Mouse (Mus musculus): Measurements from ENCODE around the gene Nav1.
A peak's percentile ranks its signal among the peaks of the same experiment; 100 is the strongest.

Nav1 gene

GRCm38 (mm10) chr1:135515633-135516238, 91.4 kb downstream of the Nav1 start:
- no peak for DNase-seq (ENCODE audit: low spot score)

- no peak for DNase-seq (ENCODE audit: low spot score)
Observed at GRCm38 (mm10) chr1:135514913-135515632, 92.0 kb downstream of the Nav1 start.

- DNase-seq (ENCODE audit: low spot score): no peak
Observed at GRCm38 (mm10) chr1:135514046-135514445, 93.0 kb downstream of the Nav1 start.

GRCm38 (mm10) chr1:135513464-135513863, 93.6 kb downstream of the Nav1 start:
- DNase-seq (ENCODE audit: low spot score): no peak

- DNase-seq (ENCODE audit: low spot score): peak; percentile 86
Observed at GRCm38 (mm10) chr1:135510346-135510977, 96.6 kb downstream of the Nav1 start.

GRCm38 (mm10) chr1:135509145-135510084, 97.7 kb downstream of the Nav1 start:
- no peak for DNase-seq (ENCODE audit: low spot score)

- DNase-seq (ENCODE audit: low spot score): no peak
Observed at GRCm38 (mm10) chr1:135508349-135508634, 98.8 kb downstream of the Nav1 start.

- DNase-seq (ENCODE audit: low spot score): no peak
Observed at GRCm38 (mm10) chr1:135507572-135508348, 99.3 kb downstream of the Nav1 start.

- no peak for DNase-seq (ENCODE audit: low spot score)
Observed at GRCm38 (mm10) chr1:135505499-135505898, 101.6 kb downstream of the Nav1 start.

GRCm38 (mm10) chr1:135503436-135503835, 103.7 kb downstream of the Nav1 start:
- DNase-seq (ENCODE audit: low spot score): no peak

- DNase-seq (ENCODE audit: low spot score): no peak
Observed at GRCm38 (mm10) chr1:135502750-135503149, 104.3 kb downstream of the Nav1 start.

- no peak for DNase-seq (ENCODE audit: low spot score)
Observed at GRCm38 (mm10) chr1:135502135-135502534, 105.0 kb downstream of the Nav1 start.

GRCm38 (mm10) chr1:135498455-135499358, 108.4 kb downstream of the Nav1 start:
- DNase-seq (ENCODE audit: low spot score): peak; percentile 85

- no peak for DNase-seq (ENCODE audit: low spot score)
Observed at GRCm38 (mm10) chr1:135495048-135495447, 112.0 kb downstream of the Nav1 start.

- no peak for DNase-seq (ENCODE audit: low spot score)
Observed at GRCm38 (mm10) chr1:135493862-135494261, 113.2 kb downstream of the Nav1 start.

GRCm38 (mm10) chr1:135492406-135492805, 114.7 kb downstream of the Nav1 start:
- no peak for DNase-seq (ENCODE audit: low spot score)

- no peak for DNase-seq (ENCODE audit: low spot score)
Observed at GRCm38 (mm10) chr1:135490931-135491666, 116.0 kb downstream of the Nav1 start.

GRCm38 (mm10) chr1:135488879-135489278, 118.2 kb downstream of the Nav1 start:
- DNase-seq (ENCODE audit: low spot score): peak; percentile 77

GRCm38 (mm10) chr1:135485179-135485578, 121.9 kb downstream of the Nav1 start:
- DNase-seq (ENCODE audit: low spot score): no peak

All from embryo, embryonic 10 days (tissue).